Mouse (Mus musculus) hindbrain, embryonic 15.5 days (tissue): ENCODE measurements at regions not wholly inside any gene's neighbourhood (a gene's known extent, or its start where the extent isn't known, plus 50 kb on each side); places are given as distances from the start of the nearest gene placed in this dataset.

ENCODE experiments used
- ATAC-seq: fragments of 200-750 bp; cut with Nextera tagmentation; 2 replicates; pipeline ENCODE4 v1.8.0; 2017; ENCODE audit warnings: low read depth, moderate number of reproducible peaks, moderate TSS enrichment; ENCODE audit not compliant: low FRiP score
- H3K27ac ChIP-seq: fragments of 300-500 bp; sonication (generic); replicated peaks from 2 replicates; pipeline ENCODE4 v1.5.1; 2015; ENCODE audit warnings: mild to moderate bottlenecking, inconsistent platforms
- H3K27me3 ChIP-seq: fragments of 300-500 bp; sonication (generic); 2 replicates; pipeline ENCODE4 v1.6.1; 2015; ENCODE audit warnings: control low read depth, inconsistent platforms
- H3K36me3 ChIP-seq: fragments of 300-500 bp; sonication (generic); 2 replicates; pipeline ENCODE4 v1.6.1; 2015; ENCODE audit warnings: control low read depth, inconsistent platforms
- H3K4me1 ChIP-seq: fragments of 300-500 bp; sonication (generic); replicated peaks from 2 replicates; pipeline ENCODE4 v1.6.1; 2015; ENCODE audit warnings: control low read depth, inconsistent platforms
- H3K4me2 ChIP-seq: fragments of 300-500 bp; sonication (generic); 2 replicates; pipeline ENCODE4 v1.6.1; 2015; ENCODE audit warnings: moderate library complexity, mild to moderate bottlenecking, inconsistent platforms
- H3K4me3 ChIP-seq: fragments of 300-500 bp; sonication (generic); 2 replicates; pipeline ENCODE4 v1.5.1; 2015; ENCODE audit warnings: mild to moderate bottlenecking, inconsistent platforms
- H3K9ac ChIP-seq: fragments of 300-500 bp; sonication (generic); 2 replicates; pipeline ENCODE4 v1.6.1; 2015; ENCODE audit warnings: inconsistent platforms
- H3K9me3 ChIP-seq: fragments of 300-500 bp; sonication (generic); 2 replicates; pipeline ENCODE4 v1.6.1; 2016; ENCODE audit warnings: control low read depth, inconsistent platforms
- WGBS: fragments of 180-500 bp; shearing (Covaris S2); methylation state at CpG from one replicate; pipeline ENCODE4 v1.1.7; 2015; 5-methylcytosine and 5-hydroxymethylcytosine counted together

- Histone ChIP-seq H3K9ac (no peak overlapping the region), H3K27me3 (no peaks in the 10 kb centered on the region), H3K36me3 (no peaks in the 10 kb centered on the region), H3K4me2 (no peak overlapping the region), H3K9me3 (peaks cover 5% of the 10 kb centered on the region; the same call in 1 of the 2 replicates), H3K4me3 (no peak overlapping the region), H3K4me1 (no peaks in the 10 kb centered on the region), H3K27ac (no peak overlapping the region)
- WGBS = 94% methylated on average over 4 of the region's 4 CpGs
- no peak for ATAC-seq
These were observed 304.9 kb upstream of the Zfp637 start for GRCm38 (mm10) chr6:117536084-117536483.

- Histone ChIP-seq H3K4me2 (no peak overlapping the region), H3K4me1 (no peaks in the 10 kb centered on the region), H3K27ac (no peak overlapping the region), H3K9me3 (peaks cover 5% of the 10 kb centered on the region; the same call in 1 of the 2 replicates), H3K36me3 (no peaks in the 10 kb centered on the region), H3K27me3 (no peaks in the 10 kb centered on the region), H3K9ac (no peak overlapping the region), H3K4me3 (no peak overlapping the region)
- 84% methylated on average over 3 of the region's 3 CpGs for WGBS
- ATAC-seq = no peak
These were observed 298.5 kb upstream of the Zfp637 start for GRCm38 (mm10) chr6:117542431-117542830.

GRCm38 (mm10) chr6:117544276-117545196 is 296.4 kb upstream of the Zfp637 start:
- WGBS = 88% methylated on average over 11 of the region's 11 CpGs
- H3K4me2 ChIP-seq = no peak overlapping the region
- no peaks in the 10 kb centered on the region for H3K36me3 ChIP-seq
- H3K4me3 ChIP-seq = no peak overlapping the region
- ATAC-seq = no peak
- H3K9me3 ChIP-seq = peaks cover 3% of the 10 kb centered on the region; the same call in 1 of the 2 replicates
- no peaks in the 10 kb centered on the region for H3K27me3 ChIP-seq
- no peak overlapping the region for H3K27ac ChIP-seq
- H3K9ac ChIP-seq = no peak overlapping the region
- H3K4me1 ChIP-seq = no peaks in the 10 kb centered on the region

GRCm38 (mm10) chr6:117550930-117551329 is 290.1 kb upstream of the Zfp637 start:
- no peak overlapping the region for H3K4me3 ChIP-seq
- peaks cover 5% of the 10 kb centered on the region; the same call in 1 of the 2 replicates for H3K27me3 ChIP-seq
- no peaks in the 10 kb centered on the region for H3K36me3 ChIP-seq
- H3K27ac ChIP-seq = no peak overlapping the region
- no peak overlapping the region for H3K9ac ChIP-seq
- H3K9me3 ChIP-seq = no peaks in the 10 kb centered on the region
- no peak for ATAC-seq
- peaks cover 8% of the 10 kb centered on the region; the same call in 1 of the 2 replicates for H3K4me1 ChIP-seq
- H3K4me2 ChIP-seq = no peak overlapping the region
- 96% methylated on average over 7 of the region's 7 CpGs for WGBS

GRCm38 (mm10) chr6:117552006-117552667 is 288.8 kb upstream of the Zfp637 start:
- peaks cover 6% of the 10 kb centered on the region; the same call in 1 of the 2 replicates for H3K27me3 ChIP-seq
- H3K4me1 ChIP-seq = peaks cover 8% of the 10 kb centered on the region; the same call in 1 of the 2 replicates
- H3K36me3 ChIP-seq = no peaks in the 10 kb centered on the region
- H3K4me2 ChIP-seq = no peak overlapping the region
- no peaks in the 10 kb centered on the region for H3K9me3 ChIP-seq
- no peak overlapping the region for H3K9ac ChIP-seq
- no peak overlapping the region for H3K4me3 ChIP-seq
- ATAC-seq = peak; percentile 71; the same call in 1 of the 2 replicates
- WGBS = 16% methylated on average over 6 of the region's 6 CpGs
- H3K27ac ChIP-seq = no peak overlapping the region

- Histone ChIP-seq H3K4me2 (no peak overlapping the region), H3K27ac (no peak overlapping the region), H3K27me3 (no peaks in the 10 kb centered on the region), H3K9me3 (no peaks in the 10 kb centered on the region), H3K9ac (no peak overlapping the region), H3K4me1 (no peaks in the 10 kb centered on the region), H3K36me3 (no peaks in the 10 kb centered on the region), H3K4me3 (no peak overlapping the region)
- WGBS = 88% methylated on average over 6 of the region's 6 CpGs
- no peak for ATAC-seq
These were observed 277.8 kb upstream of the Zfp637 start for GRCm38 (mm10) chr6:117563159-117563558.

- Histone ChIP-seq H3K4me3 (no peak overlapping the region), H3K4me2 (no peak overlapping the region), H3K36me3 (no peaks in the 10 kb centered on the region), H3K4me1 (no peaks in the 10 kb centered on the region), H3K27ac (no peak overlapping the region), H3K9me3 (no peaks in the 10 kb centered on the region), H3K9ac (no peak overlapping the region), H3K27me3 (no peaks in the 10 kb centered on the region)
- no peak for ATAC-seq
- WGBS = 84% methylated on average over 1 of the region's 1 CpGs
These were observed 277.3 kb upstream of the Zfp637 start for GRCm38 (mm10) chr6:117563704-117564103.

GRCm38 (mm10) chr6:117566786-117567185 is 274.2 kb upstream of the Zfp637 start:
- no peak for ATAC-seq
- no peak overlapping the region for H3K4me3 ChIP-seq
- H3K27ac ChIP-seq = no peak overlapping the region
- H3K4me1 ChIP-seq = 0 out of 2 replicates have a peak, but pooled peaks cover 3% of the 10 kb centered on the region
- 72% methylated on average over 6 of the region's 6 CpGs for WGBS
- no peaks in the 10 kb centered on the region for H3K27me3 ChIP-seq
- no peak overlapping the region for H3K4me2 ChIP-seq
- no peaks in the 10 kb centered on the region for H3K36me3 ChIP-seq
- H3K9me3 ChIP-seq = no peaks in the 10 kb centered on the region
- H3K9ac ChIP-seq = no peak overlapping the region

GRCm38 (mm10) chr6:117567691-117568090 is 273.3 kb upstream of the Zfp637 start:
- ATAC-seq = no peak
- WGBS = 95% methylated on average over 5 of the region's 5 CpGs
- Histone ChIP-seq H3K9me3 (no peaks in the 10 kb centered on the region), H3K4me2 (no peak overlapping the region), H3K4me1 (0 out of 2 replicates have a peak, but pooled peaks cover 3% of the 10 kb centered on the region), H3K4me3 (no peak overlapping the region), H3K27me3 (no peaks in the 10 kb centered on the region), H3K27ac (no peak overlapping the region), H3K36me3 (no peaks in the 10 kb centered on the region), H3K9ac (no peak overlapping the region)

GRCm38 (mm10) chr6:117569576-117570326 is 271.2 kb upstream of the Zfp637 start:
- Histone ChIP-seq H3K4me1 (0 out of 2 replicates have a peak, but pooled peaks cover 3% of the 10 kb centered on the region), H3K4me2 (no peak overlapping the region), H3K9ac (no peak overlapping the region), H3K27ac (no peak overlapping the region), H3K4me3 (no peak overlapping the region), H3K27me3 (no peaks in the 10 kb centered on the region), H3K9me3 (no peaks in the 10 kb centered on the region), H3K36me3 (no peaks in the 10 kb centered on the region)
- WGBS = 72% methylated on average over 11 of the region's 11 CpGs
- no peak for ATAC-seq

GRCm38 (mm10) chr6:117570346-117570745 is 270.6 kb upstream of the Zfp637 start:
- no peak overlapping the region for H3K4me3 ChIP-seq
- WGBS = 41% methylated on average over 7 of the region's 7 CpGs
- no peaks in the 10 kb centered on the region for H3K27me3 ChIP-seq
- H3K27ac ChIP-seq = no peak overlapping the region
- H3K36me3 ChIP-seq = no peaks in the 10 kb centered on the region
- H3K4me1 ChIP-seq = 0 out of 2 replicates have a peak, but pooled peaks cover 3% of the 10 kb centered on the region
- H3K4me2 ChIP-seq = no peak overlapping the region
- no peak for ATAC-seq
- H3K9ac ChIP-seq = no peak overlapping the region
- H3K9me3 ChIP-seq = no peaks in the 10 kb centered on the region
